Mouse (Mus musculus): ENCODE measurements around the gene Rpgr.

Rpgr gene

GRCm38 (mm10) chrX:10216410-10216949 is at the start of gene Rpgr:
Rpgr (minus strand) TSS chrX:10216920.
- peak; percentile 94 for DNase-seq

GRCm38 (mm10) chrX:10258260-10258659 is 41.5 kb upstream of the Rpgr start:
- no peak for DNase-seq

GRCm38 (mm10) chrX:10257774-10258173 is 41.1 kb upstream of the Rpgr start:
- no peak for DNase-seq

GRCm38 (mm10) chrX:10251852-10252504 is 35.3 kb upstream of the Rpgr start, which contains the start of gene Otc:
Otc (plus strand) TSS chrX:10252305.
- DNase-seq = no peak

GRCm38 (mm10) chrX:10251357-10251756 is 34.6 kb upstream of the Rpgr start:
- DNase-seq = no peak

GRCm38 (mm10) chrX:10243916-10244315 is 27.2 kb upstream of the Rpgr start:
- DNase-seq = no peak

GRCm38 (mm10) chrX:10239515-10239914 is 22.8 kb upstream of the Rpgr start:
- no peak for DNase-seq

- no peak for DNase-seq
These were observed 17.9 kb upstream of the Rpgr start for GRCm38 (mm10) chrX:10234617-10235016.

- no peak for DNase-seq
These were observed 16.3 kb upstream of the Rpgr start for GRCm38 (mm10) chrX:10233051-10233450.

- DNase-seq = no peak
These were observed 2.6 kb upstream of the Rpgr start for GRCm38 (mm10) chrX:10219281-10219680.

- DNase-seq = peak; percentile 71
These were observed 748 bp downstream of the Rpgr start for GRCm38 (mm10) chrX:10215972-10216371.

- no peak for DNase-seq
These were observed 10.8 kb downstream of the Rpgr start for GRCm38 (mm10) chrX:10205937-10206336.

GRCm38 (mm10) chrX:10201289-10201688 is 15.4 kb downstream of the Rpgr start:
- DNase-seq = peak; percentile 31

- no peak for DNase-seq
These were observed 64.3 kb downstream of the Rpgr start for GRCm38 (mm10) chrX:10152390-10152789.

GRCm38 (mm10) chrX:10117065-10117719 is 99.5 kb downstream of the Rpgr start, which contains the start of gene Srpx:
Srpx (minus strand) TSS chrX:10117709.
- no peak for DNase-seq

- no peak for DNase-seq
These were observed 100.9 kb downstream of the Rpgr start for GRCm38 (mm10) chrX:10115780-10116179.

GRCm38 (mm10) chrX:10110736-10111135 is 106.0 kb downstream of the Rpgr start:
- DNase-seq = no peak

- DNase-seq = peak; percentile 0
These were observed 108.2 kb downstream of the Rpgr start for GRCm38 (mm10) chrX:10108558-10108957.

GRCm38 (mm10) chrX:10105475-10105874 is 111.2 kb downstream of the Rpgr start:
- DNase-seq = no peak

GRCm38 (mm10) chrX:10102739-10103138 is 114.0 kb downstream of the Rpgr start:
- no peak for DNase-seq

GRCm38 (mm10) chrX:10095797-10096196 is 120.9 kb downstream of the Rpgr start:
- DNase-seq = no peak

GRCm38 (mm10) chrX:10080385-10080784 is 136.3 kb downstream of the Rpgr start:
- no peak for DNase-seq

GRCm38 (mm10) chrX:10079981-10080380 is 136.7 kb downstream of the Rpgr start:
- DNase-seq = no peak

- no peak for DNase-seq
These were observed 142.8 kb downstream of the Rpgr start for GRCm38 (mm10) chrX:10073966-10074365.
